Mouse (Mus musculus) cerebellum, adult 2 months (tissue): ENCODE results near the gene Pacrg.

ENCODE experiments used
- CTCF ChIP-seq: fragments of 200-500 bp; IDR thresholded peaks from 2 replicates; pipeline ENCODE4 v1.5.1; 2011; ENCODE audit warnings: low read depth, mild to moderate bottlenecking, control low read depth, low read length, moderate library complexity, borderline replicate concordance; ENCODE audit not compliant: insufficient read depth
- POLR2A ChIP-seq: fragments of 200-500 bp; IDR thresholded peaks from 2 replicates; pipeline ENCODE4 v1.6.1; 2011; ENCODE audit warnings: low read length, control low read depth, borderline replicate concordance; ENCODE audit not compliant: insufficient read depth

DNA sequence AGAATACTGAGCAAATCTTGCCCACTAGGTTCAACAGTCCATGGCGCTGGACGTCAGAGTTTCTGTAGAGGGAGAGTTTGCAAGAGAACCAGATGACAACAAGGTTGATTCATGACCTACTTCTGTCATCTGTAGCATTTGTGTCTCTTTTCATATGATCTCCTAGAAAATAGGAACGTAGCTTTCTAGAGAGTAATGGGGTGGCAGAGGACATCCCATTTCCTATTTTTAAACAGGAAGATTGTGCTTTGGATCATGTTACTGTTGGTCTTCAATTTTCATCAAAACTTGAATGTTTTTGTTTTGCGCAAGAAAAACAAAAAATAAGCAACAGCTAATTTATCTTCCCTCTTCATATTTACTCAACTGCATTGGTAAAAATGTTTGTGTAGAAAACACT is 379.2 kb downstream of the Pacrg start:
- no peak for TF ChIP-seq CTCF
- no peak for TF ChIP-seq POLR2A
